Mouse (Mus musculus) monocyte, adult 2 months (primary cell): ENCODE results near the gene Apoc1.

Source experiments
- DNase-seq, 2 experiments: peaks; one replicate each; pipeline ENCODE4 v3.0.0; 2022; ENCODE audit warnings: low spot score in 2 of 2, low read depth in 1 of 2

Gene Apoc1

DNA sequence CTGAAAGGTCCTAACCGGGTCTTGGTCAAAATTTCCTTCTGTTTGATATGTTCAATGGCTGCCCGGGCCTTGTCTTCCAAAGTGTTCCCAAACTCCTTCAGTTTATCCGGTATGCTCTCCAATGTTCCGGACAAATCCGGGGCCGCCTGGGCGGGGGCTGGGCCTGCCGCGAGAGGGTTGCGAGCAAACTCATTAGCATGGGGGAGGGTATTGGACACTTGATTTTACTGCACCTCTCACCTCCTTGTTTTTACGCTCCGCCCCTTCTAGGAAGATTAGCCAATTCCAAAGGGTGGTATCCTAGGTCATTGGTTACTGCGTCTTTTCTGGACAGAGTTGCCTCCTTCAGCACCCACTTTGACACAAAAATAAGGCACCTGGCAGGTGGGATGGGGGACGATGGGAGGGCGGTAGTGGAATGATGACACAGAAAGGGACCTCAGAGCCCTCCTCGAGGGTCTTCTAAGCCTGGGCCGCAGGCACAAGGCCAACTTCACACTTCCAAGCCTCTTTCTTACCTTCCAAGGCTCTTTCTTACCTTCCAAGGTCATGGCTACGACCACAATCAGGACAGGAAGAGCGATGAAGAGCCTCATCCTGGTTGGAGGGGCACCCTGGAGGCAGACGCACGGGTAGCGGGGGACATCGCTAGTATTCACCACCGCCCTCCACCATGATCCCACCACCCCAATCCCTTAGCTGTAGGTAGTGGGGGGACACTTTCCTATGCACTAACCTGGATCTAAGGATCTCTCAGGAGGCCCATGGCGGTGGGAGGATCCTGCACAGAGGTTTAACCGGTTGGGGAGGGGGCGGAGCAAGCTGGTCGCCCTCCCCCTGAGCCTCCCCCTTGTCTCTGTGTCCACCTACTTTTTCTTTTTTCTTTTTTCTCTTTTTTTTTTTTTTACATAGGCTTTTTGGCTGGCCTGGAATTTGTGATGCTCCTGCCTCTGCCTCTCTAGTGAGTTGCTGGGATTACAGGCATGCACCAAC lies at the start of gene Apoc1:
Gene Apoc1 (minus strand): TSS at position 788 of the 993 bp plus-strand sequence.
- DNase-seq, result no peak

DNA sequence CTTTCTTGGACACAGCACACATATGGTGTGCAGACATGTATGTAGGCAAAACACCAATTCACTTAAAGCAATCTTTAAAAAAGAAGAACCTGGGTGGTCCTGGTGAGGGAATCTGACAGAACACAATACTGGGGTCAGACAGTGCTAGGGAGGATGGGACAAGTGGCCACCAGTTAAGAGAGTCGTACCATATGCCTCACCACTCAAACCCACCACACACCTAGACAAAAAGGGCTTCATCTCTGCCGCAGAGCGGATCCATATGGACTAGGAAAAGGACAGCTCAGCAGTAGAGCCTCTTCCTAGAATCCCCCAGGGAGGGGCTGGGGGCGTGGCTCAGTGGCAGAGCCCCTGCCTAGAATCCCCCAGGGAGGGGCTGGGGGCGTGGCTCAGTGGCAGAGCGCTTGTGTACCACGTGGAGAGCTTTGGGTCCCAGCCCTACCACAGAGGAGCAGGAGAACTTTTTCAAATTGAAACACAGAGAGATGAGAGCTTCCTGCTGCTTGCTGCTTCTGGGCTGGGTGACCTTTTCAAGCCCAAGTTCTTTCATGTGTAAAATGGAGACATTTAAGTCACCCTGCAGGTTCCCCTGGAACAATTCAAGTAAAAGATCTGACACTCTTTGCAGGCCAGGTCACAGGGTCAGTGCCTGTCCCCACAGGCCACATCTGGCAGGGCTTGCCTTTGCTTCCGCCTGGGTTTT lies 49.0 kb upstream of the Apoc1 start:
- DNase-seq, result no peak

DNA sequence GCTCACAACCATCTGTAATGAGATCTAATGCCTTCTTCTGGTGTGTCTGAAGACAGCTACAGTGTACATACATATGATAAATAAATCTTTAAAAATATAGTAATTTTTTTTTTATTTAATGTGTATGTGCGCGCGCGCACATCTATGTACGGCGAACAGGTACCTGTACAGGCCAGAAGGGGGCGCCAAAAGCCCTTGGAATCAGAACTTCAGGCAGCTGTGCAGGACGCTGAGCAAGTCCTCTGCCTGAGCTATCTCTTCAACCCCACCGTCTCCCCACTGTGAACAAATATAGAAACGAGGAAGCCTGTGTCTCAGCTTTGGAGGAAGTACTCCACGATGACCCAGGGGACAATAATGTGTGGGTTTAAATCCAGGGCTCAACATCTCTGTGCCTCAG lies 47.8 kb upstream of the Apoc1 start:
- DNase-seq, result no peak

- DNase-seq, result no peak
These were observed 46.3 kb upstream of the Apoc1 start for GRCm38 (mm10) chr7:19738771-19739170.

DNA sequence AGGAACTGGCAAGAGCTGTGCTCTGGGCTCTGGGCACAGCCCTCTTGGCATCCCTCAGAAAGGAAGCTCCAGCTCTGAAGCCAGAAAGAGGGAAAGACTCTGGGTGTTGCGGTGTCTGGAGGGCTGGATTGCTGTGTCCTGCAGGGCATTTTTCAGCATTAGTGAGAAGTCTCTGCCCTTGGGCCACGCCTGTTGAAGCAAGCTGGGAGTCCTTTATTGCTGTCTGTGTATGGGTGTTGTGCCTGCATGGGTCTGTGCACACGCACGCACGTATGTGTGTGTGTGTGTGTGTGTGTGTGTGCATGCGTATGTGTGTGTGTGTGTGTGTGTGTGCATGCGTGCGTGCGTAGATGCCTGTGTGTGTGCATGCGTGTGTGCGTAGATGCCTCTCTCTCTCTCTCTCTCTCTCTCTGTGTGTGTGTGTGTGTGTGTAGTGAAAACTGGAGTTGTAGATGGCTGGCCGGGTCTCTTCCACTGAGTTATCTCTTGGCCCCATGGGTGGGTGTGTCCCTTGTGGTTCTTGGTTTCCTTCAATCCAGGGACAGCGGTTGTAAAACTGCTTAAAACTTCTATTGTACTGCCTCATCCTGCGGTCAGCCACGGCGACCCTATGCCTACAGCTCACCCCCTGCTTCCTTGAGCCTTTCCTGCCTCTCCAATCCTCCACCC lies 44.1 kb upstream of the Apoc1 start:
- no peak for DNase-seq

DNA sequence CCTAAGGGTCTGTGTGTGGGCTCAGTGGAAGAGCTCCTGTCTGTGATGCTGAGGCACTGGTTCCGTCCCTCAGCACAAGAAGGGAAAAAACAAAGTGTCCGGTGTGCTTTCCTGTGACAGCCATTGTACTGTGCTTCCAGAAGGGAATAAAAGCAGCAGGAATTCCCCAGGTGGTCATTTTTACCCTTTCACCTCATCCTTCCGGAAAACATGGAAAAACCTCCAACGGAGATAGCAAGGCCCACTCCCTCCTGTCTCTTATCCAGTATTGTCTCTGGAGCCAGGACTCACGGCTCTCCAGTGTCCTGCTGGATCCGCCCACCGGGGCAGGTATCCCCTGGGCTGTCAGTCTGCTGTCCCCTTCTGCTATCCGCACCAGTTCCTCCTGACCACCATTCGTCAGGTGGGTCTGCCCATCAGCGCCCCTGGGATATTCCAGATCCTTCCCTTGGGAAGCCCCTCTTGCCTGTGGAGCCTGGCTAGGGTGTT lies 41.8 kb upstream of the Apoc1 start:
- no peak for DNase-seq

DNA sequence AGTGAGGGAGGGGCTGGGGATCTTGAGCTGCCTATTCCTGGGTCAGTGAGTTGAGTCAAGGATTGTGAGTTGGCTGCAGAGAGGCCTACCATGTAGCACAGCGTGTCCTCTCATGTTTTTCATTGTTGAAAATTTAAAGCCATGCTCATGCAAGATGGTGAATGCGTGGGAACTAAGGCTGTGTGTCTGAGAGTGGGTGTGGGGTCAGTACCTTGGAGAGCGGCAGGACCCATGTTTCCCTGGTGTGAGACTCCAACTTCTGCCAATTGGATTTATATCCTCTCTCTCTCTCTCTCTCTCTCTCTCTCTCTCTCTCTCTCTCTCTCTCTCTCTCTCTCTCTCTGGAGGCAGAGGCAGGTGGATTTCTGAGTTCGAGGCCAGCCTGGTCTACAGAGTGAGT lies 34.1 kb upstream of the Apoc1 start:
- no peak for DNase-seq

GRCm38 (mm10) chr7:19724167-19724566 lies 31.7 kb upstream of the Apoc1 start:
- DNase-seq, result no peak

DNA sequence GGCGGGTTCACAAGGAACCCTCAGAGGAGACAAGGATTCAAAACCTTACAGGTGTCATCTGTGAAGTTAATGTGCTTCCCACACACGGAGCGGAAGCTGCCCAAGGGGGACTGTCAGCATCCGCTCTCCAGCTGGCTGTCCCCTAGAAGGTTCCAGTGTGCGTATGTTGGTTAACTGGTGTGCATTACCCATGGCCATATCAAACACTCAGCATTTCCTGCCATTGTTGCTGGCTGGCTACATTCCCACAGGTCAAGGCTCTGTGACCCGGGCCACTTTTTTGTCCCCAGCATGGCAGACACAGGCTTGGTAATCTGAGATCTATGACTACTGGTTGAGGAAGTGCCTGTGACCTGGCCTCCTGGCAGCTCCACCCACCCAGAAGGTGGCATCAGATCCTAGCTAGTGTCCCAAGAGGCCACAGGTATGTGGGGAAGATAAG lies 30.3 kb upstream of the Apoc1 start:
- no peak for DNase-seq

- DNase-seq, result no peak
These were observed 26.7 kb upstream of the Apoc1 start for GRCm38 (mm10) chr7:19719200-19719599.

GRCm38 (mm10) chr7:19718297-19718952 lies 26.0 kb upstream of the Apoc1 start:
- no peak for DNase-seq

DNA sequence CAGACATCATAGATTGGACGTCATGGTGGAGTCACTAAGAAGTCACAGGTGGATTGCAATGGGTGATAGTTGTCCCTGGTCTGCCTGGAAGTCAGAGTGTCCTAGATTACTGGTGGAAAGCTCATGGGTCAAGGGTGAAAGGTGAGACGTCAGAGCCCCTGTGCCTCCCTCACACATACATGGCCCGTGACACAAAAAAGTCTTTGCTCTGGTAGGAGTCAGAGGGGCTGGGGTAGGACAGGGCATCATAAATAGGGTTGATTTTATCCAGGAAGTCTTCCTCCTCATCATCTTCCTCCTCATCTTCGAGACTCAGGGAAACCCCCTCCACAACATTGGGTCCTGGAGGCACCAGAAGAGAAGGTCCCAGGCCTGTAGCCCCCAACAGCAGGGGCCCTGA lies 24.9 kb upstream of the Apoc1 start:
- no peak for DNase-seq

GRCm38 (mm10) chr7:19716822-19717221 lies 24.4 kb upstream of the Apoc1 start:
- DNase-seq, result no peak

DNA sequence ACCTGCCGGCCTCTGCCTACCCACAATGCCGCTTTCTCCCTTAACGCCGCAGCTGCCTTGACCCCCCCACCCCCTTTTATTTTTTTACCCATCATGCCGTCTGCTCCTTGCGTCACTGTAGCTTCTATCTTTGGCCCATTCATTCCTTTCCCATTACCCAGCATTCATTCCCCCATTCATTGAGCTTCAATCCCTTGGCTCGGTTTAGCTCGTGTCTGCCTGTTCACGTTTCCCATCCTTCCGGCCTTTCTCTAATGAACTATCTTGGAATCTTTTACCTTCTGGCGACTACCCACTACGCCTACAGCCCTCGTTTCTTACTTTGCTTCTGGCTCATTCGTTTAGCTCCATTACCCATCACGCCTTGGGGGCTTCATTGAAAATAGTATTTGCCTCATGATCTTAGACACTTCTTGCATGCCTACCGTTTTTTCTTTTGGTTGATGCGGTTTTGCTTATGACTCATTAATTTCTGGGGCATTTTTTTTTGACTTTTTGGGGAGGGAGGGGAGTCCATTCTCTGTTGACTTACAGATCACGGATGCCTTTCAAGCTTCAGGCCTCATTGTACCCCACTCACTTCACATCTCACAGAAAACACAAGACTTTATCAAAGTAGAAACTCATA lies 23.7 kb upstream of the Apoc1 start:
- DNase-seq, result no peak

DNA sequence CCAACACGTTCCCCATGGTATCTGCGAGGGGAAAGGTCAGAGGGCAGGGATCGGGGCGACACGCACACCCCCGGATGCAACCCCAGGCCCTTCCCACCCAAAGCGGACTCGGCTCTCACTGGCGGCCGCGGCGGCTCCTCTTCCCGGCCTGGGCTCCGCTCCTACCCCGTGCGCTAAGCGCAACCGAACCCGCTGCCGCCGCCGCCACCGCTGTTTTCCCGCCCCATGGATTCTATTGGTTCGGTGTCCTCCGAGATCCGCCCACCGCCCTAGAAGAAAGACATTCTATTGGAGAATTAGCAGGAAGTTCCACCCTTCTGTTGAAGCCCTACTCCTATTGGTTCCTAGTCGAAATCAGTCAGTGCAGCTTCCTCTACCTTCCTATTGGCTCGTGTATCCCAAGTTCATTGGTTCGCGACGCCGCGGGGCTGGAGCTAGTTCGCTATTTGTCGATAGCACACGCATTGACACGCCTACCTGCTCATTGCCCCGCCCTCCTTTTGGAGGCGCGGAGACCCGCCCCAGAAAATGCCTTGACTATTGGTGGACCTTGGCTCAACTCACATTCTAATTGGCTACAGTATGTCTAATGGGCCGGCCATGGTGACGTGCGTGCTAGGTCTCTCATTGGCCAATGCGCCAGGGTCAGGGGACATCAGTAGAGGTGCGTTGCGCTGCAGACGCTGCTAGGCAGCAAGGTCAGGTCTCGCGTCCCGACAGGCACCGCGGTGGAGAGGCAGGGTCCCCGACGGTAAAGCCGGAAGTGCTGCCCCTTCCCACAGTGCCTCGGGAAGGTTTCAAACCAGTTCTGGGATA lies 23.0 kb upstream of the Apoc1 start, which contains the start of gene Tomm40:
Gene Tomm40 (minus strand): TSS at position 200 of the 816 bp plus-strand sequence.
- DNase-seq, result peak; percentile 99 to 100

DNA sequence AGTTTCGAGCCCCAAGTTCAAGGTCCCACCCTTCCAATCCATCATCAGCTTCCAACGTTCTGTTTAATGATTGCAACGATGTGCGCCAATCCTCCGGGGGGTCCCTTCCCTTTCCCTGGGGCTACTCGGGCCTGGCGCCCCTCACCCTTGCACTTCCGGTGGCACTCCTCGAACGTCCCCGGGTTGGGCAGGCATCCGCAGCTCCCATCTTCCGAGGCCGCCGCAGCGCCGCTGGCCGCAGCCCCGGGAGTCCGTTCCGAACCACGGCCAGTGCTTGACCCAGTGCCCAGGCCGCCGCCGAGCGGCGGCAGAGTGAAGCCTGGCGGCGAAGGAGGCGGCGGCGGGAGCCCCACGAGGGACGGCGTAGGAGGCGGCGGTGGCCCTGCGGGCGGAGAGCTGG lies 22.4 kb upstream of the Apoc1 start:
- no peak for DNase-seq

- no peak for DNase-seq
These were observed 21.1 kb upstream of the Apoc1 start for GRCm38 (mm10) chr7:19713598-19713997.

GRCm38 (mm10) chr7:19713196-19713595 lies 20.7 kb upstream of the Apoc1 start:
- DNase-seq, result no peak

GRCm38 (mm10) chr7:19712414-19712813 lies 20.0 kb upstream of the Apoc1 start:
- DNase-seq, result no peak

- no peak for DNase-seq
These were observed 18.2 kb upstream of the Apoc1 start for GRCm38 (mm10) chr7:19710650-19711049.
